Mouse (Mus musculus) forebrain, postnatal 0 days (tissue): ENCODE results near the gene Sema4c. TPM values are rescaled to one million over a fixed set of nuclear protein-coding genes. Genes with fewer than 3 reads are reported as not detected.

ENCODE experiments used
- ATAC-seq: fragments of 200-750 bp; cut with Nextera tagmentation; 2 replicates; pipeline ENCODE4 v1.8.0; 2017; ENCODE audit warnings: mild to moderate bottlenecking, moderate library complexity
- DNase-seq: peaks from one replicate; pipeline ENCODE4 v3.0.0-alpha.2; 2015
- H3K27ac ChIP-seq: fragments of 300-500 bp; sonication (generic); 2 replicates; pipeline ENCODE4 v1.5.1; 2014; ENCODE audit warnings: low read depth, mild to moderate bottlenecking, antibody characterized with exemption, low read length, moderate library complexity, mixed read lengths
- H3K27me3 ChIP-seq: fragments of 300-500 bp; sonication (generic); 2 replicates; pipeline ENCODE4 v1.6.1; 2014; ENCODE audit warnings: mild to moderate bottlenecking, low read length, mixed read lengths; ENCODE audit not compliant: insufficient read depth
- H3K36me3 ChIP-seq: fragments of 300-500 bp; sonication (generic); 2 replicates; pipeline ENCODE4 v1.6.1; 2014; ENCODE audit warnings: mild to moderate bottlenecking, moderate library complexity; ENCODE audit not compliant: insufficient read depth
- H3K4me1 ChIP-seq: fragments of 300-500 bp; sonication (generic); 2 replicates; pipeline ENCODE4 v1.6.1; 2014; ENCODE audit warnings: antibody characterized with exemption; ENCODE audit not compliant: insufficient read depth
- H3K4me2 ChIP-seq: fragments of 300-500 bp; sonication (generic); 2 replicates; pipeline ENCODE4 v1.6.1; 2014; ENCODE audit warnings: low read depth, mild to moderate bottlenecking, moderate library complexity
- H3K4me3 ChIP-seq: fragments of 300-500 bp; sonication (generic); 2 replicates; pipeline ENCODE4 v1.5.1; 2014; ENCODE audit warnings: low read depth, low read length, mixed read lengths
- H3K9ac ChIP-seq: fragments of 300-500 bp; sonication (generic); 2 replicates; pipeline ENCODE4 v1.6.1; 2014; ENCODE audit warnings: mild to moderate bottlenecking
- H3K9me3 ChIP-seq: fragments of 300-500 bp; sonication (generic); 2 replicates; pipeline ENCODE4 v1.6.1; 2016; ENCODE audit warnings: low read length
- CTCF ChIP-seq: sonication (generic); IDR thresholded peaks from 2 replicates; pipeline ENCODE4 v1.5.1; 2016; ENCODE audit warnings: antibody characterized with exemption, control low read depth, low read depth
- WGBS: fragments of 180-500 bp; shearing (Covaris S2); extraction: QIAGEN DNeasy Blood & Tissue Kit; methylation state at CpG from one replicate; pipeline ENCODE4 v1.1.7; 2014; 5-methylcytosine and 5-hydroxymethylcytosine counted together
- polyA plus RNA-seq: library from polyadenylated mRNA; unstranded; fragments of >200 nt; fragmentation: Nextera tagmentation; extraction: Ambion mirVana; gene quantifications from 2 replicates; pipeline ENCODE4 v1.2.1, GENCODE M21; 2015
- total RNA-seq: library from RNA; depleted of rRNA; stranded (reverse); fragments of >200 nt; gene quantifications from 2 replicates; pipeline ENCODE4 v1.2.3, GENCODE M21; 2014

Sema4c gene
- total and polyA plus RNA-seq, 2 experiments from 2014 or later, result 24.1 to 39.1 TPM

- Histone ChIP-seq H3K4me1 (peaks cover 9% of the 10 kb centered on the region; the same call in 1 of the 2 replicates), H3K9me3 (no peaks in the 10 kb centered on the region), H3K4me3 (no peak overlapping the region), H3K27me3 (no peaks in the 10 kb centered on the region), H3K36me3 (peaks cover 71% of the 10 kb centered on the region), H3K27ac (no peak overlapping the region), H3K9ac (no peak overlapping the region), H3K4me2 (no peak overlapping the region)
- TF ChIP-seq CTCF, result no peak
- no peak for DNase-seq
- no peak for ATAC-seq
- 80% methylated on average over 20 of the region's 20 CpGs for WGBS
Measured at GRCm38 (mm10) chr1:36550075-36550863, 7.9 kb downstream of the Sema4c start.

DNA sequence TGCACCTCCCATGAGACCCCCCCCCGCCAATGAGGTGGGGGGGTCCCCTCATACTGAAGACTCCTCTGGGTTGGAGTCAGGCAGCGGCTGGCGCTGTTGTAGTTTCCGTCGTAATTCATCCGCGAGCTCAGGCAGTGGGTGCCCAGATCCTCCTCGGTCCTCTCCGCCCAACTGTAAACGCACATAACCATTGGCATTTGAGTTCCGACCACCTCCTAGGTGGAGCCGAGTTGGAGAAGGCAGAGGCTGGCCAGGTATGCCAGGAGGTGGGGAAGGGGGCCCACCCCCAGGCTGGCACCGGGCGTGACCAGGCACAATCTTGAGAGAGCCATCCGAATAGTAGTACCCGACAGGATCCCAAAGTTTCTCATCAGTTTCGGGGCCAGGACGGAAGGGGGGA is 8.7 kb downstream of the Sema4c start:
- WGBS, result 87% methylated on average over 18 of the region's 18 CpGs

GRCm38 (mm10) chr1:36548771-36549170 is 9.4 kb downstream of the Sema4c start:
- Histone ChIP-seq H3K4me1 (peaks cover 4% of the 10 kb centered on the region; the same call in 1 of the 2 replicates), H3K4me3 (no peak overlapping the region), H3K27ac (no peak overlapping the region), H3K9me3 (no peaks in the 10 kb centered on the region), H3K4me2 (no peak overlapping the region), H3K36me3 (peaks cover 56% of the 10 kb centered on the region), H3K27me3 (no peaks in the 10 kb centered on the region), H3K9ac (no peak overlapping the region)
- WGBS, result 56% methylated on average over 8 of the region's 8 CpGs
- TF ChIP-seq CTCF, result no peak
- no peak for DNase-seq
- ATAC-seq, result no peak

More for the DNA sequence above, 8.7 kb downstream of the Sema4c start:
- Histone ChIP-seq H3K27ac (no peak overlapping the region), H3K4me1 (peaks cover 4% of the 10 kb centered on the region; the same call in 1 of the 2 replicates), H3K9me3 (no peaks in the 10 kb centered on the region), H3K4me2 (no peak overlapping the region), H3K9ac (no peak overlapping the region), H3K27me3 (no peaks in the 10 kb centered on the region), H3K4me3 (no peak overlapping the region), H3K36me3 (peaks cover 63% of the 10 kb centered on the region)
- DNase-seq, result no peak
- TF ChIP-seq CTCF, result no peak
- ATAC-seq, result no peak

GRCm38 (mm10) chr1:36547981-36548598 is 10.1 kb downstream of the Sema4c start:
- 22% methylated on average over 9 of the region's 9 CpGs for whole genome bisulfite sequencing
- TF ChIP-seq CTCF, result no peak
- H3K9ac ChIP-seq, result peak overlapping the region; percentile 39; the same call in 1 of the 2 replicates
- no peaks in the 10 kb centered on the region for H3K9me3 ChIP-seq
- DNase-seq (peak; percentile 40), ATAC-seq (no peak)
- peaks cover 49% of the 10 kb centered on the region for H3K36me3 ChIP-seq
- peak overlapping the region; percentile 54; the same call in 1 of the 2 replicates for H3K27ac ChIP-seq
- no peak overlapping the region for H3K4me3 ChIP-seq
- H3K27me3 ChIP-seq, result no peaks in the 10 kb centered on the region
- H3K4me1 ChIP-seq, result peaks cover 4% of the 10 kb centered on the region; the same call in 1 of the 2 replicates
- H3K4me2 ChIP-seq, result no peak overlapping the region

DNA sequence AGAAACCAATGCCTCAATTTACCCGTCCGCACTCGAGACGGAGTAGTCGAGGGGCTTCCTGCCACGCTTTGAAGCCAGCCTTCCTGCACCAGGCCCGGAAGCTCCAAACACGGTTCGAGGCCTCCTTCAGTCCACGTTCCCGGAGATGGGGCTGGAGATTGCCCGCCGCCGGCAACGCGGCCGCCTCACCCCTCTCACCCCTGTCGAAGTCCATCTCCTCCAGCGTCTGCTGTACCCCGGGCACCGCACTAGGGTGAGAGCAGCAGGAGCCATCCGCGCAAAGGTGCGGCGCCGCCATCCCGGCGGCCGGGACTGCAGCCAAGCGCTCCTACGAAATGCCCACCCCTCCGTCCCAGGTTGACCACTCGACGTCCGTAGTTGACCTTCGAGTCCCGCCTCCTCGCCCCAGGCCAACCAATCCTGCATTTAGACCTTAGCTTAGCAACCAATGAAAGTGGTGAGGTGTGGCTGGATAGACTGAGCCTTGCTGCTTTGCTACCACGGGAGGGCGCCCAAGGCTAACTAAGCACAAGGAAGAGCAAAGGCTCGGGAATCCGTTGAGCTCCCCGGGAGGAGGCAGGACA is 11.2 kb downstream of the Sema4c start, which contains the start of gene Ankrd39:
Ankrd39 (minus strand) TSS at position 558 of the 584 bp plus-strand sequence.
- peak; percentile 100 for TF ChIP-seq CTCF
- peak within 1 kb of the TSS; percentile 67 for H3K9ac ChIP-seq
- H3K4me3 ChIP-seq, result peak within 1 kb of the TSS; percentile 68
- no peaks in the 10 kb centered on the region for H3K9me3 ChIP-seq
- H3K27ac ChIP-seq, result peak within 1 kb of the TSS; percentile 62
- DNase-seq (peak; percentile 96), ATAC-seq (peak; percentile 98)
- no peaks in the 10 kb centered on the region for H3K27me3 ChIP-seq
- WGBS, result 1% methylated on average over 43 of the region's 43 CpGs
- peak within 1 kb of the TSS; percentile 75 for H3K4me2 ChIP-seq
- peaks cover 38% of the 10 kb centered on the region for H3K36me3 ChIP-seq
- H3K4me1 ChIP-seq, result peaks cover 4% of the 10 kb centered on the region; the same call in 1 of the 2 replicates

- TF ChIP-seq CTCF, result peak; percentile 26; the same call in 1 of the 2 replicates
- H3K4me3 ChIP-seq, result peak overlapping the region; percentile 68
- peaks cover 4% of the 10 kb centered on the region; the same call in 1 of the 2 replicates for H3K4me1 ChIP-seq
- ATAC-seq (no peak), DNase-seq (no peak)
- no peak overlapping the region for H3K27ac ChIP-seq
- H3K9ac ChIP-seq, result no peak overlapping the region
- no peaks in the 10 kb centered on the region for H3K27me3 ChIP-seq
- peaks cover 35% of the 10 kb centered on the region for H3K36me3 ChIP-seq
- H3K9me3 ChIP-seq, result no peaks in the 10 kb centered on the region
- WGBS, result 70% methylated on average over 19 of the region's 19 CpGs
- H3K4me2 ChIP-seq, result peak overlapping the region; percentile 75
Measured at GRCm38 (mm10) chr1:36545845-36546600, 12.1 kb downstream of the Sema4c start.
